Mouse (Mus musculus) testis, adult 2 months (tissue): ENCODE measurements around the gene Epb41l3. TPM values are rescaled to one million over a fixed set of nuclear protein-coding genes. Genes with fewer than 3 reads are reported as not detected.

Source experiments
- H3K27ac ChIP-seq: fragments of 200-500 bp; 2 replicates; pipeline ENCODE4 v1.5.1; 2012; ENCODE audit warnings: low read depth, low read length; ENCODE audit not compliant: control insufficient read depth, insufficient read depth
- H3K27me3 ChIP-seq: fragments of 200-500 bp; 2 replicates; pipeline ENCODE4 v1.6.1; 2012; ENCODE audit warnings: mild to moderate bottlenecking, low read length, moderate library complexity; ENCODE audit not compliant: control insufficient read depth, insufficient read depth
- H3K36me3 ChIP-seq: fragments of 200-500 bp; 2 replicates; pipeline ENCODE4 v1.6.1; 2012; ENCODE audit warnings: mild to moderate bottlenecking, low read length; ENCODE audit not compliant: control insufficient read depth, insufficient read depth
- H3K4me1 ChIP-seq: fragments of 200-500 bp; 2 replicates; pipeline ENCODE4 v1.6.1; 2012; ENCODE audit warnings: low read length; ENCODE audit not compliant: control insufficient read depth, insufficient read depth
- H3K4me3 ChIP-seq: fragments of 200-500 bp; 2 replicates; pipeline ENCODE4 v1.5.1; 2012; ENCODE audit warnings: low read depth, mild to moderate bottlenecking, low read length, moderate library complexity, mixed read lengths; ENCODE audit not compliant: control insufficient read depth
- CTCF ChIP-seq: fragments of 200-500 bp; IDR thresholded peaks from 2 replicates; pipeline ENCODE4 v1.5.1; 2012; ENCODE audit warnings: low read depth, mild to moderate bottlenecking, inconsistent platforms, low read length, moderate library complexity; ENCODE audit not compliant: control insufficient read depth, insufficient read depth, insufficient replicate concordance
- POLR2A ChIP-seq: fragments of 200-500 bp; IDR thresholded peaks from 2 replicates; pipeline ENCODE4 v1.6.1; 2012; ENCODE audit warnings: low read depth, mild to moderate bottlenecking, inconsistent platforms, low read length, moderate library complexity; ENCODE audit not compliant: control insufficient read depth
- polyA plus RNA-seq: library from polyadenylated mRNA; depleted of rRNA; stranded (reverse); fragments of >200 nt; gene quantifications from 2 replicates; pipeline ENCODE4 v1.2.3, GENCODE M21; 2012

The Epb41l3 gene
- polyA plus RNA-seq, 1 experiment, result 46.7 TPM

- H3K4me1 ChIP-seq, result peaks cover 3% of the 10 kb centered on the region
Observed at GRCm38 (mm10) chr17:69176949-69177501, 101.5 kb downstream of the Epb41l3 start.

GRCm38 (mm10) chr17:69177954-69178353 lies 102.5 kb downstream of the Epb41l3 start:
- no peak for TF ChIP-seq CTCF
- TF ChIP-seq POLR2A, result no peak
- Histone ChIP-seq H3K4me3 (no peak overlapping the region), H3K4me1 (peaks cover 3% of the 10 kb centered on the region), H3K36me3 (no peaks in the 10 kb centered on the region), H3K27ac (no peak overlapping the region), H3K27me3 (no peaks in the 10 kb centered on the region)

More at GRCm38 (mm10) chr17:69176949-69177501, 101.5 kb downstream of the Epb41l3 start:
- H3K4me3 ChIP-seq, result peak overlapping the region; percentile 23
- H3K27me3 ChIP-seq, result no peaks in the 10 kb centered on the region
- H3K27ac ChIP-seq, result no peak overlapping the region
- no peaks in the 10 kb centered on the region for H3K36me3 ChIP-seq
- TF ChIP-seq CTCF (no peak), POLR2A (no peak)

GRCm38 (mm10) chr17:69180905-69181559 lies 105.5 kb downstream of the Epb41l3 start:
- Histone ChIP-seq H3K36me3 (no peaks in the 10 kb centered on the region), H3K27me3 (no peaks in the 10 kb centered on the region), H3K27ac (no peak overlapping the region), H3K4me3 (no peak overlapping the region), H3K4me1 (peaks cover 3% of the 10 kb centered on the region)
- TF ChIP-seq CTCF (no peak), POLR2A (no peak)

- Histone ChIP-seq H3K4me1 (peaks cover 3% of the 10 kb centered on the region), H3K27ac (no peak overlapping the region), H3K4me3 (no peak overlapping the region), H3K36me3 (no peaks in the 10 kb centered on the region), H3K27me3 (no peaks in the 10 kb centered on the region)
- TF ChIP-seq CTCF (no peak), POLR2A (no peak)
Observed at GRCm38 (mm10) chr17:69181560-69182316, 106.3 kb downstream of the Epb41l3 start.

- H3K27ac ChIP-seq, result no peak overlapping the region
- H3K4me1 ChIP-seq, result no peaks in the 10 kb centered on the region; the same call in 1 of the 2 replicates
- H3K27me3 ChIP-seq, result no peaks in the 10 kb centered on the region
- no peak overlapping the region for H3K4me3 ChIP-seq
- H3K36me3 ChIP-seq, result no peaks in the 10 kb centered on the region
- TF ChIP-seq CTCF, result no peak
- no peak for TF ChIP-seq POLR2A
Observed at GRCm38 (mm10) chr17:69187794-69188193, 112.3 kb downstream of the Epb41l3 start.

GRCm38 (mm10) chr17:69192863-69193493 lies 117.5 kb downstream of the Epb41l3 start:
- no peak for TF ChIP-seq POLR2A
- no peak for TF ChIP-seq CTCF
- Histone ChIP-seq H3K27me3 (no peaks in the 10 kb centered on the region), H3K36me3 (no peaks in the 10 kb centered on the region), H3K4me1 (peaks cover 5% of the 10 kb centered on the region), H3K4me3 (no peak overlapping the region), H3K27ac (no peak overlapping the region)

GRCm38 (mm10) chr17:69194599-69194998 lies 119.1 kb downstream of the Epb41l3 start:
- peaks cover 5% of the 10 kb centered on the region for H3K4me1 ChIP-seq
- no peak for TF ChIP-seq POLR2A
- no peak for TF ChIP-seq CTCF
- H3K27me3 ChIP-seq, result no peaks in the 10 kb centered on the region
- H3K4me3 ChIP-seq, result no peak overlapping the region
- H3K27ac ChIP-seq, result no peak overlapping the region
- no peaks in the 10 kb centered on the region for H3K36me3 ChIP-seq
